Mouse (Mus musculus) lung, adult 2 months (tissue): ENCODE data around the gene Grxcr1.

ENCODE experiments used
- CTCF ChIP-seq: fragments of 200-500 bp; IDR thresholded peaks from 2 replicates; pipeline ENCODE4 v1.5.1; 2011; ENCODE audit warnings: mild to moderate bottlenecking, low read length, control low read depth; ENCODE audit not compliant: insufficient read depth
- POLR2A ChIP-seq: fragments of 200-500 bp; IDR thresholded peaks from 2 replicates; pipeline ENCODE4 v1.6.1; 2011; ENCODE audit warnings: low read depth, mild to moderate bottlenecking, control low read depth, low read length, borderline replicate concordance; ENCODE audit errors: extremely low read depth

GRCm38 (mm10) chr5:68012618-68013017 is 19.0 kb upstream of the Grxcr1 start:
- TF ChIP-seq CTCF (peak; percentile 95), POLR2A (no peak)
